Mouse (Mus musculus) kidney, adult 18-20 months (tissue): ENCODE data around the gene Sh3bgrl.

Experiments
- DNase-seq: peaks from one replicate; pipeline ENCODE4 v3.0.0; 2021

Sh3bgrl gene

DNA sequence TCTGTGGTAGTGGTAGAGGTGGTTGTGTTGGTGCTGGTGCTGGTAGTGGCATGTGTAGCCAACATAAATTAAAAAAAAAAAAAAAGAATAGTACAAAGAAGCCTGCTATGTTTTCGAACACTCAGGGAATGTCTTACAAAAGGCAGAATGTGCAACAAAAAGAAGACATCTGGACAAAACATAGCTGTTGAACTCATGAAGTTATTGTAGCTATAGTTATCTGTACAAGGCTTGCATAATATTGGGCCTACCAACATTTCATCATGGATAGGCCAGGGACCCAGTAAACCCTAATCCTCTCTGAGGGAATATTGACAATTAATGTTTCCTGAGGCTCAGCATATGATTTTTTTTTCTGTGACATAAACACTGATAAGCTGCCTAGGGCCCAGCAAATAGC lies 37.3 kb downstream of the Sh3bgrl start:
- DNase-seq = no peak

- DNase-seq = no peak
Observed at GRCm38 (mm10) chrX:109133500-109133899, 38.3 kb downstream of the Sh3bgrl start.

- DNase-seq = no peak
Observed at GRCm38 (mm10) chrX:109136306-109136705, 41.1 kb downstream of the Sh3bgrl start.

DNA sequence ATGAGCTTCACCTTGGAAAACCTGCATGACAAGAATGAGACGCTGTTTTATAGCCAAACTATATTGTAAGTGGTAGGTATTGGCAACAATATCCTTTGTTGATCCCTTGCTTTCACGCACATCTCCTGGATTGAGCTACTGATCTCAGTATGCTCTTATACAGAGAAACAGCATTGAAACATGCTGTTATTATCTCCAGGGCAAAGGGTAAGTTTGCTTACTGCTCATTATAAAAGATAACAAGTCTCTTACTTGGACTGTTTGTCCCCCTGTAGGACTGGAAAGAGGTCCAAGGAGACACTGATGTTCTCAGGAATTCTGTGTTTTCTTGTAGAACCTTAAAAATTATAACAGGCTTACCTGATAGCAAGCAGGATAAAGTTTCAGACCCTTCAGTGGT lies 41.7 kb downstream of the Sh3bgrl start:
- DNase-seq = no peak

DNA sequence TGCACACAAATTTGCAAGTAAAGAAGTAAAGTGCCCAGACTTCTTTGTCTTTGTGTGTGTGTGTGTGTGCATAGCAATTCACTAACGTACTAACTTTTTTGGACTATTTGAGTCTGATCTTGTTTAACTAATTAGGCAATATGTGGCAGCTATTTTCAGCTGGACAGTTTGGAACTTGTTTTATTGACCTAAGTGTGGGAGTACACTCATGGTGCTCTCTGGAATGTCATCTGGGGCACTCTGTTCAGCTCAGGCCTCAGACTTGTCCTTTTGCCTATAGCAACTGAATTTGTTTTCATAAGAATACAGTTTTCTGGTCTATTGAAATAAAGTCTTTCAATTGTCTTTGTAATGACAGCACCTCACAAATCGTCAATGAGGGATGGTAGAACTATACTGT lies 42.1 kb downstream of the Sh3bgrl start:
- DNase-seq = no peak

- no peak for DNase-seq
Observed at GRCm38 (mm10) chrX:109141337-109141870, 46.2 kb downstream of the Sh3bgrl start.

GRCm38 (mm10) chrX:109142281-109142680 lies 47.1 kb downstream of the Sh3bgrl start:
- DNase-seq = no peak

- no peak for DNase-seq
Observed at GRCm38 (mm10) chrX:109145779-109146178, 50.6 kb downstream of the Sh3bgrl start.

DNA sequence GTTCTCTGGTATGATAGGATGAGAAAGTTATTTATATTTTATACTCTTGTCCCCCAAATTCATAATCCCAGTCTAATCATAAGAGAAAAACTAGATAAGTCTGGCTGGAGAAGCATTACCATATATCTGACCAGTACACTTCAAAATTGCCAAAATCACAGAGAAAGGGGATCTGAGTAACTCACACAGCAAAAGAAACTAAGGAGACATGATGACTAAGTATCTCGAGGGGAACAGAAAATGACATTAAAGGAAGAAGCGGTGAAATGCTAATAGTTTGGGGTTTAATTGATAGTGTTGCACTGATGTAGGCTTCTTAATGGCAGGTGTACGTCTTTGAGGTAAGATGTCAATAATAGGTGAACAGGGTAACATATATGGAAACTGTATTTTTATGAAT lies 51.9 kb downstream of the Sh3bgrl start:
- DNase-seq = no peak

DNA sequence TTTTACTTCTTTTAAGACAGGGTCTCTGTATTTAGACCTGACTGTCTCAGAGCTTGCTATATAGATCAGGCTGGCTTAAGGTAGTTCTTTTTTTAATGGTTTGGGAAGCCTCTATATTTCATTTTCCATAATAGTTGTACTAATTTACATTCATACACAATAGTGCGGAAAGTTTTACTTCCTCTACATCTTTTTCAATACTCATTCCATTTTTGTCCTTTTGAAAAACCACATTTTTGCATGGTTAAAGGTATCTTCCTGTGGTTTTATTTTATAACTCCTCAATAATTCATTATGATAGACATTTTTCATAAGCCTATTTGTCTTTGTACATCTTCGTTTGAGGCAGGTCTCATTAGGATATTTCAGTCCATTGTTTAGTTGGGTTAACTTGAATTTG lies 56.1 kb downstream of the Sh3bgrl start:
- DNase-seq = no peak

DNA sequence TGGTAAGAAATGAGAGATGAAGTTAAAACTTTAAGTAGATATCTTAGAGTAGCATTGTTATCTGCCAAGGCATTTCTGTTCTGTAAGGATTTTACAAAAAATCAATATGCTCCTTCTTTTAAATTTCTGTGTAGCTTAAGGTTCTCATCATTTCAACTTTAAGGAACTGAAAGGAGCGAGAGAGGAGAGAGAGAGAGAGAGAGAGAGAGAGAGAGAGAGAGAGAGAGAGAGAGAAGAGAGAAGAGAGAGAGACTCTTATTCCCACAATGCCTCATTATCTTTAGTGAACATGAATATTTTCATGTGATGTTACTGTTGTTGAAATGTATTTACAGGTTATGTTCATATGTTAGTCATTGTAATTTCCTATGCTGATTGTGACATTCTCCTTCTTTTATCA lies 65.2 kb downstream of the Sh3bgrl start:
- DNase-seq = no peak

DNA sequence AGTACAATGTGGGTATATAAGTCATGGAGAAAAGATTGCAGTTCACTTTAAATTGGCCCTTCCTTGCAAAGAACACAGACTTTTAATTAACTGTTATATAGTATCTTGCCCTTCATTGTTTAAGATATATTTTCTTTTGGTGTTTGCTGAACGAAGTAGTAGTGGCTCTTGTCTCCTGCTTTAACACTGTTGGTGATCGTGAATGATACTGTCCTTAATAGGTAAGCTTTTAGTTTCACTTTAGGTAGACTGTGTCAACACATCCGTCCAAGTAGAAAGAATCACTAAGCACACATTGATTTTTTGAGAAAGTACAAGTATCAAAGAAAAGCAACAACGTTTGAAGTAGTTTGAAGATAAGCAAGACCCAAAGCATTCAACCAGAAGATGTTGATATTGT lies 65.7 kb downstream of the Sh3bgrl start:
- no peak for DNase-seq

GRCm38 (mm10) chrX:109175038-109175437 lies 79.9 kb downstream of the Sh3bgrl start:
- DNase-seq = no peak

- DNase-seq = no peak
Observed at GRCm38 (mm10) chrX:109175470-109175869, 80.3 kb downstream of the Sh3bgrl start.

GRCm38 (mm10) chrX:109184706-109185478 lies 89.7 kb downstream of the Sh3bgrl start:
- DNase-seq = no peak

- DNase-seq = no peak
Observed at GRCm38 (mm10) chrX:109189607-109190006, 94.4 kb downstream of the Sh3bgrl start.

DNA sequence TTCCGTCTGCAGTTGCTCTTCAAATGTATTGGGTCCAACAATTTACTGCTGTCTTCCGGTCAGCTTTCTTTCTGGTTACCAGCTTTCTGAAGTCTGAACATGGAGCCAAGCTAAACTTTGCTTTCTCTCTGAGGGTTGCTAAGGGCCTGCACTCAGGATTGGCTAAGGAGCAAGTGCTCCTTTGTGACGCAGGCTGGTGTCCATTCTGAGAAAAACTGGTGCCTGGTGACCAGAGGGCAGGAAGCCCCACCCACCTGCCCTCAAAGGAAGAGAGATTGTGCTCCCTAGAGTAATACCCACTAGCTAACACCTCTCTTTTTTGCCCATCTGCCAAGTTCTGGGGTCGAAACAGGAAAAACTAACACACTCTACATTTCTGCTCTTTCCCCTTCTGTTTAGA lies 95.8 kb downstream of the Sh3bgrl start:
- DNase-seq = peak; percentile 31

DNA sequence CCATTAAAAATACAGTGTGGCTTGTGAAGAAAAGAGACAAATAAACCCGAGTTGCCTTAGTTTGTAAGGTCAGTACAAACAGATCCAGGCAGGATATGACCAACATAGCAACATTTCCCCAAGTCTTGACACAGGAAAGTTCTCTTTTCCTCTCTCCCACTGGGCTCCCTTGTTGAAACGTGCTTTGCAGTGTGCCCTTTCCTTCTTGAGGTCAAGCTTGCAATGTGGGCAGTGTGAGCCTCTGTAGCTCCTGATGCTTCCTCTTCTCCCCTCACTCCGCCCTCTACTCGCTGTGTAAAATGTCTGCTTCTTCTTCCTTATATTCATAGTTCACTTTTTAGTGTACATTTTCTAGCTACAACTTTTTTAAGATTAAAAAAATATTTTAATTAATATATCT lies 96.3 kb downstream of the Sh3bgrl start:
- DNase-seq = no peak

- DNase-seq = no peak
Observed at GRCm38 (mm10) chrX:109196468-109196867, 101.3 kb downstream of the Sh3bgrl start, which contains the start of gene Gm6377. Gene Gm6377 (plus strand): TSS chrX:109196756.

- no peak for DNase-seq
Observed at GRCm38 (mm10) chrX:109207843-109208242, 112.7 kb downstream of the Sh3bgrl start.

DNA sequence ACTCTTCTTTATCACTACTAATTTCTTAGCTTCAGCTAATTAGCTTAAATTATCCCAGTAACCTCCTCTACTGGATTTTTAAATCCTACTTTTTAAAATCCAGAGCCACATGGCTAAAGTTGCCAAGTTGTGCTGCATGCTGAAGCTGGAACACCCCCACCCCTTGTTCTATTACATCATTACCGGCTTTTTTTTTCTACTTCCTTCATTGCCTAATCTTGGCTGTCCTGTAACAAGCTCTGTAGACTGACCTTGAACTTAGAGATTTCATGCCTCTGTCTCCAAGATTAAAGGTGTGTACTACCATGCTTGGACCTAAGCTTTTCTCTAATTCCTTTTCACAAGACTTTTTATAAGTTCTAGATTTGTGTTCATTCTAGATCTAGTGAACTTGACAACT lies 133.6 kb downstream of the Sh3bgrl start:
- DNase-seq = no peak

DNA sequence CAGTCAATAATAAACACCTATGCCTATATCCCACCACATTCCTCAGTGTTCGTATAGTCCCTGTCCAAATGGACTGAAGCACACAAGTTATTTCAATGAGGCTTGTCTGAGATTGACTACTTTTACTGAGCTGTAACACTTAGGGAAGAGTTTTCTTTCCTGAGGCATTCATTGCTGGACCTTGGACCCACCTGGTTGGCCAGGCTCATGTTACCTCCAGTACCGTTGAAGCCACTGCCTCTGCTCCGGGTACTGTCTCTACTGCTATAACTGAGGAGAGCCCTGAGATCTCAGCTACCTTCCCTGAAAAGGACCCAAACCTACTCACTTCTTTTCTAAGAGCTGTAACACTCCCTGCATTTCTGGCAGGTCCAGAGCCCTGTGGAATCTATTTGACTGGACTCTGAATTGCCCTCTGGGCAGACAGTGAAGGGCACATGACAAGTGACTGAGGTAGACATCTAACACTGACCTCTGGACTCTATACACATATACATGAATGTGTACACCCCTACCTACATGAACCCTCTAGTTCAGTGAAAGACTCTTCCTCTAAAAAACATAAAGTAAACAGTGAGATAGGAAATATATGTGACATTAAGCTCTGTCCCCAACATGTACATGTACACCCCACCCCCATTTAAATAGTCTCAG lies 140.3 kb downstream of the Sh3bgrl start:
- DNase-seq = no peak

- no peak for DNase-seq
Observed at GRCm38 (mm10) chrX:109238163-109238562, 143.0 kb downstream of the Sh3bgrl start.
